Mouse (Mus musculus) forebrain, postnatal 0 days (tissue): ENCODE measurements around the gene Olfr1137. TPM values are rescaled to one million over a fixed set of nuclear protein-coding genes. Genes with fewer than 3 reads are reported as not detected.

ENCODE experiments used
- ATAC-seq: fragments of 200-750 bp; cut with Nextera tagmentation; 2 replicates; pipeline ENCODE4 v1.8.0; 2017; ENCODE audit warnings: mild to moderate bottlenecking, moderate library complexity
- DNase-seq: peaks from one replicate; pipeline ENCODE4 v3.0.0-alpha.2; 2015
- H3K27ac ChIP-seq: fragments of 300-500 bp; sonication (generic); 2 replicates; pipeline ENCODE4 v1.5.1; 2014; ENCODE audit warnings: low read depth, mild to moderate bottlenecking, antibody characterized with exemption, low read length, moderate library complexity, mixed read lengths
- H3K27me3 ChIP-seq: fragments of 300-500 bp; sonication (generic); 2 replicates; pipeline ENCODE4 v1.6.1; 2014; ENCODE audit warnings: mild to moderate bottlenecking, low read length, mixed read lengths; ENCODE audit not compliant: insufficient read depth
- H3K36me3 ChIP-seq: fragments of 300-500 bp; sonication (generic); 2 replicates; pipeline ENCODE4 v1.6.1; 2014; ENCODE audit warnings: mild to moderate bottlenecking, moderate library complexity; ENCODE audit not compliant: insufficient read depth
- H3K4me1 ChIP-seq: fragments of 300-500 bp; sonication (generic); 2 replicates; pipeline ENCODE4 v1.6.1; 2014; ENCODE audit warnings: antibody characterized with exemption; ENCODE audit not compliant: insufficient read depth
- H3K4me2 ChIP-seq: fragments of 300-500 bp; sonication (generic); 2 replicates; pipeline ENCODE4 v1.6.1; 2014; ENCODE audit warnings: low read depth, mild to moderate bottlenecking, moderate library complexity
- H3K4me3 ChIP-seq: fragments of 300-500 bp; sonication (generic); 2 replicates; pipeline ENCODE4 v1.5.1; 2014; ENCODE audit warnings: low read depth, low read length, mixed read lengths
- H3K9ac ChIP-seq: fragments of 300-500 bp; sonication (generic); 2 replicates; pipeline ENCODE4 v1.6.1; 2014; ENCODE audit warnings: mild to moderate bottlenecking
- H3K9me3 ChIP-seq: fragments of 300-500 bp; sonication (generic); 2 replicates; pipeline ENCODE4 v1.6.1; 2016; ENCODE audit warnings: low read length
- CTCF ChIP-seq: sonication (generic); IDR thresholded peaks from 2 replicates; pipeline ENCODE4 v1.5.1; 2016; ENCODE audit warnings: antibody characterized with exemption, control low read depth, low read depth
- WGBS: fragments of 180-500 bp; shearing (Covaris S2); extraction: QIAGEN DNeasy Blood & Tissue Kit; methylation state at CpG from one replicate; pipeline ENCODE4 v1.1.7; 2014; 5-methylcytosine and 5-hydroxymethylcytosine counted together
- polyA plus RNA-seq: library from polyadenylated mRNA; unstranded; fragments of >200 nt; fragmentation: Nextera tagmentation; extraction: Ambion mirVana; gene quantifications from 2 replicates; pipeline ENCODE4 v1.2.1, GENCODE M21; 2015
- total RNA-seq: library from RNA; depleted of rRNA; stranded (reverse); fragments of >200 nt; gene quantifications from 2 replicates; pipeline ENCODE4 v1.2.3, GENCODE M21; 2014; rRNA removed

Olfr1137 gene
- total RNA-seq (not detected in 2 replicates), polyA plus RNA-seq (not detected in 2 replicates)

DNA sequence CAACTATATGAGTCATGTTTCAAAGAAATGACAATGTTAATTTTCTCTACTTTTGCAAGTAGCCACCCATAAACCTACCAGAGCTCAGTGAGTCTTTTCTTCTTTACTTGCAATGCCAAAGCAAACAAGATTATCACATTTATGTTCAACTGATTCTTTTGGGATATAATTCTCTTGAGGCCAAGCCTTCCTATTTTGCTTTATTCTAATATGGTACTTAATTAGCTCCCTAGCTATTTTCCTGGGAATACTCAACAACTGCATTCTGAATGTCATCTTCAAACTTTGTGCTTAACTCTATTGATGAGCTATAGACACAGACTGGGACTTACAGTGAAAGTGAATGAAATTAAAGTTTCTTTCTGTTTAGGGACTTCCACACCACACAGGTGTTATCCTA is at the start of gene Olfr1137:
Gene Olfr1137 (minus strand): TSS at position 101 of the 400 bp plus-strand sequence.
- Histone ChIP-seq H3K9ac (no peak within 1 kb of the TSS), H3K4me1 (no peaks in the 10 kb centered on the region), H3K27ac (no peak within 1 kb of the TSS), H3K9me3 (no peaks in the 10 kb centered on the region), H3K4me2 (no peak within 1 kb of the TSS), H3K27me3 (no peaks in the 10 kb centered on the region), H3K36me3 (no peaks in the 10 kb centered on the region), H3K4me3 (no peak within 1 kb of the TSS)
- DNase-seq (no peak), ATAC-seq (no peak)
- TF ChIP-seq CTCF: no peak

DNA sequence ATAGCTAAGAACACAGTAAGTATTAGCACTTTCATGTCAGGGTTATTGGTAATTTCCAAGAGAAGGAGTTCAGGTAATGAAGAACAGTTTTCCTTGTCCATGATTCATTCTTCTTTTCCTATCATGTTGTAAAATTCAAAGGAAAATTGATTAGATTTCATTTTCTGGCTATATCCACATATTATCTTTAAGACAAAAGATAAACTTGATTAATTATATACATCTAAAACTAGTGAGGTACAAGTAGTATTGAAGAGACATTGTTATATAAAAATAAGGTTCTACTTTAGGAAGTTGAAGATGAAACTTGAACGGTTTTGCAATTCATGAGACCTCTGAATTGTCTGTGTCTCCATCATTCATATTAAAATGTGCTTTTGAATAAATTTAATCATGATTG is 40.9 kb upstream of the Olfr1137 start, which contains the start of gene Olfr1141:
Gene Olfr1141 (minus strand): TSS at position 101 of the 400 bp plus-strand sequence.
- TF ChIP-seq CTCF: no peak
- Histone ChIP-seq H3K27ac (no peak within 1 kb of the TSS), H3K9me3 (no peaks in the 10 kb centered on the region), H3K36me3 (no peaks in the 10 kb centered on the region), H3K4me1 (no peaks in the 10 kb centered on the region), H3K27me3 (no peaks in the 10 kb centered on the region), H3K9ac (no peak within 1 kb of the TSS), H3K4me3 (no peak within 1 kb of the TSS), H3K4me2 (no peak within 1 kb of the TSS)
- no peak for ATAC-seq
- no peak for DNase-seq
- 70% methylated on average over 1 of the region's 1 CpGs for WGBS

- Histone ChIP-seq H3K27me3 (no peaks in the 10 kb centered on the region), H3K4me3 (no peak within 1 kb of the TSS), H3K9ac (no peak within 1 kb of the TSS), H3K9me3 (no peaks in the 10 kb centered on the region), H3K4me2 (no peak within 1 kb of the TSS), H3K4me1 (no peaks in the 10 kb centered on the region), H3K36me3 (no peaks in the 10 kb centered on the region), H3K27ac (no peak within 1 kb of the TSS)
- DNase-seq (no peak), ATAC-seq (no peak)
- no peak for TF ChIP-seq CTCF
- WGBS: 83% methylated on average over 3 of the region's 3 CpGs
These were observed 30.5 kb upstream of the Olfr1137 start, which contains the start of gene Olfr1140 for GRCm38 (mm10) chr2:87743452-87743851. Olfr1140 (plus strand) TSS chr2:87743752.

GRCm38 (mm10) chr2:87739878-87740277 is 26.9 kb upstream of the Olfr1137 start, which contains the start of gene Olfr1138:
Olfr1138 (minus strand) TSS chr2:87739978.
- Histone ChIP-seq H3K4me1 (no peaks in the 10 kb centered on the region), H3K36me3 (no peaks in the 10 kb centered on the region), H3K9me3 (no peaks in the 10 kb centered on the region), H3K27me3 (no peaks in the 10 kb centered on the region), H3K4me2 (no peak within 1 kb of the TSS), H3K27ac (no peak within 1 kb of the TSS), H3K4me3 (no peak within 1 kb of the TSS), H3K9ac (no peak within 1 kb of the TSS)
- DNase-seq (no peak), ATAC-seq (no peak)
- TF ChIP-seq CTCF: no peak
- WGBS: 84% methylated on average over 1 of the region's 1 CpGs

DNA sequence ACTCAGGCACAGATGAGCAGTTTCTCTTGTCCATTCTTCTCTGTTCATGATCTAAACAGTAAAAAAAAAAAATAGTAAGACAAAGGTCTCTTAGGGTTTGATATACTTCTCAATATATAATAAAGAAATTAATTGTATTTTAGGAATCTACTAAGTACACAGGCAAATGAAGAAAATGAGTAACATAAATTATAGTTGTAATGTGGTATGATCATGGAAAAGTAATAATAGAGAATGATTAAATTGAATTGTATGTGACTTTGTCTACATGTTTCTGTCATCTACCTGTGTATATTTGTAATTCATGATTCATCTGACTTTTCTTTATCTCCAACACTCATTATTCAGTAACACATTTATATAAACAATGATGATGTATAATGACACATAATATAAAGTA is 19.1 kb downstream of the Olfr1137 start, which contains the start of gene Olfr1136:
Gene Olfr1136 (minus strand): TSS at position 101 of the 400 bp plus-strand sequence.
- no peaks in the 10 kb centered on the region for H3K4me1 ChIP-seq
- H3K9me3 ChIP-seq: no peaks in the 10 kb centered on the region
- H3K27ac ChIP-seq: no peak within 1 kb of the TSS
- H3K9ac ChIP-seq: no peak within 1 kb of the TSS
- no peak within 1 kb of the TSS for H3K4me3 ChIP-seq
- ATAC-seq: no peak
- no peak within 1 kb of the TSS for H3K4me2 ChIP-seq
- no peak for TF ChIP-seq CTCF
- DNase-seq: no peak
- no peaks in the 10 kb centered on the region for H3K27me3 ChIP-seq
- no peaks in the 10 kb centered on the region for H3K36me3 ChIP-seq

- TF ChIP-seq CTCF: no peak
- no peaks in the 10 kb centered on the region for H3K27me3 ChIP-seq
- no peak for DNase-seq
- H3K27ac ChIP-seq: no peak within 1 kb of the TSS
- H3K9me3 ChIP-seq: no peaks in the 10 kb centered on the region
- no peaks in the 10 kb centered on the region for H3K36me3 ChIP-seq
- H3K4me3 ChIP-seq: no peak within 1 kb of the TSS
- H3K4me1 ChIP-seq: no peaks in the 10 kb centered on the region
- WGBS: 17% methylated on average over 1 of the region's 1 CpGs
- no peak within 1 kb of the TSS for H3K9ac ChIP-seq
- ATAC-seq: no peak
- H3K4me2 ChIP-seq: no peak within 1 kb of the TSS
These were observed 39.4 kb downstream of the Olfr1137 start, which contains the start of gene Olfr1135 for GRCm38 (mm10) chr2:87673564-87673963. Olfr1135 (minus strand) TSS chr2:87673664.

Other genes with a start within 250 kb of the Olfr1137 start
- gene Pramel7, start 216.1 kb downstream of the Olfr1137 start, total RNA-seq: not detected in 2 replicates
- gene Pramel7, start 216.1 kb downstream of the Olfr1137 start, polyA plus RNA-seq: not detected in 2 replicates
- not detected in 2 replicates for gene Pramel6, start 206.6 kb downstream of the Olfr1137 start, total RNA-seq
- not detected in 2 replicates for gene Pramel6, start 206.6 kb downstream of the Olfr1137 start, polyA plus RNA-seq
- gene Olfr153, start 181.4 kb downstream of the Olfr1137 start, total RNA-seq: not detected in 2 replicates
- not detected in 2 replicates for gene Olfr153, start 181.4 kb downstream of the Olfr1137 start, polyA plus RNA-seq
- gene Olfr1128, start 167.6 kb downstream of the Olfr1137 start, total RNA-seq: not detected in 2 replicates
- gene Olfr1128, start 167.6 kb downstream of the Olfr1137 start, polyA plus RNA-seq: not detected in 2 replicates
- gene Olfr1129, start 139.3 kb downstream of the Olfr1137 start, total RNA-seq: not detected in 2 replicates
- gene Olfr1129, start 139.3 kb downstream of the Olfr1137 start, polyA plus RNA-seq: not detected in 2 replicates
- gene Olfr1130, start 107.0 kb downstream of the Olfr1137 start, total RNA-seq: 0.14 TPM in 1 of 2 replicates, not detected in the other
- gene Olfr1130, start 107.0 kb downstream of the Olfr1137 start, polyA plus RNA-seq: not detected in 2 replicates
- gene Olfr1131, start 86.1 kb downstream of the Olfr1137 start, total RNA-seq: not detected in 2 replicates
- not detected in 2 replicates for gene Olfr1131, start 86.1 kb downstream of the Olfr1137 start, polyA plus RNA-seq
- not detected in 2 replicates for gene Olfr1132, start 75.6 kb downstream of the Olfr1137 start, total RNA-seq
- gene Olfr1132, start 75.6 kb downstream of the Olfr1137 start, polyA plus RNA-seq: not detected in 2 replicates
- not detected in 2 replicates for gene Olfr1133, start 65.8 kb downstream of the Olfr1137 start, total RNA-seq
- not detected in 2 replicates for gene Olfr1133, start 65.8 kb downstream of the Olfr1137 start, polyA plus RNA-seq
- gene Olfr1134, start 54.7 kb downstream of the Olfr1137 start, total RNA-seq: not detected in 2 replicates
- gene Olfr1134, start 54.7 kb downstream of the Olfr1137 start, polyA plus RNA-seq: not detected in 2 replicates
- gene Olfr1135, start 39.5 kb downstream of the Olfr1137 start, total RNA-seq: not detected in 2 replicates
- not detected in 2 replicates for gene Olfr1135, start 39.5 kb downstream of the Olfr1137 start, polyA plus RNA-seq
- not detected in 2 replicates for gene Olfr1136, start 19.2 kb downstream of the Olfr1137 start, total RNA-seq
- gene Olfr1136, start 19.2 kb downstream of the Olfr1137 start, polyA plus RNA-seq: not detected in 2 replicates
- gene Olfr1138, start 26.8 kb upstream of the Olfr1137 start, total RNA-seq: not detected in 2 replicates
- gene Olfr1138, start 26.8 kb upstream of the Olfr1137 start, polyA plus RNA-seq: not detected in 2 replicates
- gene Olfr1140, start 30.6 kb upstream of the Olfr1137 start, total RNA-seq: not detected in 2 replicates
- not detected in 2 replicates for gene Olfr1140, start 30.6 kb upstream of the Olfr1137 start, polyA plus RNA-seq
- gene Olfr1141, start 40.8 kb upstream of the Olfr1137 start, total RNA-seq: not detected in 2 replicates
- not detected in 2 replicates for gene Olfr1141, start 40.8 kb upstream of the Olfr1137 start, polyA plus RNA-seq
- not detected in 2 replicates for gene Olfr152, start 66.3 kb upstream of the Olfr1137 start, total RNA-seq
- not detected in 2 replicates for gene Olfr152, start 66.3 kb upstream of the Olfr1137 start, polyA plus RNA-seq
- gene Olfr1143, start 87.4 kb upstream of the Olfr1137 start, total RNA-seq: not detected in 2 replicates
- not detected in 2 replicates for gene Olfr1143, start 87.4 kb upstream of the Olfr1137 start, polyA plus RNA-seq
- not detected in 2 replicates for gene Olfr1145, start 96.6 kb upstream of the Olfr1137 start, total RNA-seq
- not detected in 2 replicates for gene Olfr1145, start 96.6 kb upstream of the Olfr1137 start, polyA plus RNA-seq
- gene Olfr1148, start 117.4 kb upstream of the Olfr1137 start, total RNA-seq: not detected in 2 replicates
- not detected in 2 replicates for gene Olfr1148, start 117.4 kb upstream of the Olfr1137 start, polyA plus RNA-seq
- not detected in 2 replicates for gene Olfr1150-ps1, start 130.8 kb upstream of the Olfr1137 start, total RNA-seq
- not detected in 2 replicates for gene Olfr1150-ps1, start 130.8 kb upstream of the Olfr1137 start, polyA plus RNA-seq
- gene Olfr1151, start 142.7 kb upstream of the Olfr1137 start, total RNA-seq: not detected in 2 replicates
- gene Olfr1151, start 142.7 kb upstream of the Olfr1137 start, polyA plus RNA-seq: not detected in 2 replicates
- gene Olfr1152, start 153.3 kb upstream of the Olfr1137 start, total RNA-seq: not detected in 2 replicates
- gene Olfr1152, start 153.3 kb upstream of the Olfr1137 start, polyA plus RNA-seq: not detected in 2 replicates
- gene Olfr1153, start 181.8 kb upstream of the Olfr1137 start, total RNA-seq: not detected in 2 replicates
- not detected in 2 replicates for gene Olfr1153, start 181.8 kb upstream of the Olfr1137 start, polyA plus RNA-seq
- not detected in 2 replicates for gene Olfr1154, start 192.0 kb upstream of the Olfr1137 start, total RNA-seq
- not detected in 2 replicates for gene Olfr1154, start 192.0 kb upstream of the Olfr1137 start, polyA plus RNA-seq
- gene Olfr1155, start 232.0 kb upstream of the Olfr1137 start, total RNA-seq: not detected in 2 replicates
- not detected in 2 replicates for gene Olfr1155, start 232.0 kb upstream of the Olfr1137 start, polyA plus RNA-seq
- not detected in 2 replicates for gene Olfr1156, start 239.9 kb upstream of the Olfr1137 start, total RNA-seq
- gene Olfr1156, start 239.9 kb upstream of the Olfr1137 start, polyA plus RNA-seq: not detected in 2 replicates